Mouse (Mus musculus) embryo, embryonic 11 days (tissue): ENCODE data around the gene Slc22a21.
"Not testable (repeated sequence)": the region's sequence is repeated elsewhere in the genome, so short reads cannot be mapped to it uniquely, and the experiment has no call there.

Source experiments
- DNase-seq: peaks from one replicate; pipeline ENCODE4 v3.0.0-alpha.2; 2015

Slc22a21 gene

GRCm38 (mm10) chr11:53997661-53998060, 17.5 kb upstream of the Slc22a21 start:
- no peak for DNase-seq

DNA sequence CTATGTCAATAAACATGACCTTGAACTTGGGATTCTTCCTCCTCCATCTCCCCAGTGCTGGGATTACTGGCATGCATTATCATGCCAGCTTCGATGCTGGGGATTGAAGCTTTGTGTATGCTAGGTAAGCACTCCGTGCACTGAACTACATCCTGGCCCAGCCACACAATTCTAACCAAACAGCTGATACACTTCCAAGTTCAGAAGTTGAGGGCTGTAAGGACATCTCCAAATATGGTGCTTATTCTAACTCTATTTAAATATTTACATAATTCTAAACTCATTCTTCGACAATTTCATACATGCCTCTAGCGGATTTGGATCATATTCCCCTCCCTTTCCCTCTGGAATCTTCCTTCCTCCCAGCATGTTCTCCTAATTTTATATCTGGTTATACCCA, 12.1 kb upstream of the Slc22a21 start:
- no peak for DNase-seq

DNA sequence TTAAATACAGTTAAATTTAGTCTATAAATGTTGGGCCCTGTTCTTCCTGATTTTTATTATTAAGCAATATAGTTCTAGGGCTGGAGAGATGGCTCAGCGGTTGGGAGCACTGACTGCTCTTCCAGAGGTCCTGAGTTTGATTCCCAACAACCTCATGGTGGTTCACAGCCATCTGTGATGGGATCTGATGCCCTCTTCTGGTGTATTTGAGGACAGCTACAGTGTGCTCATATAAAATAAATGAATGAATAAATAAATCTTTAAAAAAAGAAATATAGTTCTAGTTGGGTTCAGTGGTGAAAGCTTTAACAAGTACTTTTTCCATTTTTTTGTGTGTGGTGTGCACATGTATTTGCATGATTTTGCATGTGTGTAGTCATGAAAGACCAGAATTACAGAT, 9.1 kb upstream of the Slc22a21 start:
- DNase-seq: no peak

- DNase-seq: no peak
These were observed 7.9 kb upstream of the Slc22a21 start for GRCm38 (mm10) chr11:53988081-53988480.

DNA sequence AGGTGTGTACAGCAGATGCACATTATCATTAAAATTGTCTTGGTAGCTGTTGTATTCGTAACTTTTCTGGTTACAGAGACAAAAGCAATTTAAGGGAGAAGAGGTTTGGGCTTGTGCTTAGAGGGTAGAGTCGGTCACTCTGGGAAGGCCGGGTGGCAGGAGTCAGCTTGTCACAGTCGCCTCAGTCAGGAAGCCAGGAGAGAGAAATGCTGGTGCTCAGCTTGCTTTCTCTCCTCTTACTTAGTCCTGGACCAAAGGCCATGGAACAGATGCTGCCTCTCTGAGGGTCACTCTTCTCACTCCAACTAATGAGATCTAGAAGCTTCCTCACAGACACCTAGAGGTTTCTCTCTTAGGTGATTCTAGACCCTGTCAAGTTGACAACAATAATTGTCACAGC, 1.3 kb upstream of the Slc22a21 start:
- no peak for DNase-seq

- DNase-seq: not testable (repeated sequence)
These were observed 710 bp downstream of the Slc22a21 start for GRCm38 (mm10) chr11:53979456-53979787.

- DNase-seq: no peak
These were observed 2.5 kb downstream of the Slc22a21 start for GRCm38 (mm10) chr11:53977672-53978071.

GRCm38 (mm10) chr11:53975559-53975958, 4.6 kb downstream of the Slc22a21 start:
- no peak for DNase-seq

DNA sequence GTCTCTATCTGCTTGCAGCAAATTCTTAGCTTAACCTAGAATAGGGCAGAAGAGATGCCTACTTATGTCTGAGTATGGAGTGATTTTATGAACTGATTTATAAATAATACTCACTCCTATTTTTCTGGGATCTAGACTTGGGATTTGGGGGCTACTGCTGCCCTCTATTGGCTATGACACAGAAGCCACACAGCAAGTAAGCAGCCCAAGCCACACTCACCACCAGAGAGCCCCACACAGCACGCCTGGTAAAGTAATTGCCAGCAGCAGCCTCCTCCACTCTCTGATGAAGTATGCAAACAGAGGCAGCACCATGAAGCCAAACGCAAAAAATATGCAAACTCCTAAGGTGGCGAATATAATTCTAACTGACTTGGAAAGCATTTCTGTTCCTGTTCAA, 21.1 kb downstream of the Slc22a21 start:
- peak; percentile 30 for DNase-seq

DNA sequence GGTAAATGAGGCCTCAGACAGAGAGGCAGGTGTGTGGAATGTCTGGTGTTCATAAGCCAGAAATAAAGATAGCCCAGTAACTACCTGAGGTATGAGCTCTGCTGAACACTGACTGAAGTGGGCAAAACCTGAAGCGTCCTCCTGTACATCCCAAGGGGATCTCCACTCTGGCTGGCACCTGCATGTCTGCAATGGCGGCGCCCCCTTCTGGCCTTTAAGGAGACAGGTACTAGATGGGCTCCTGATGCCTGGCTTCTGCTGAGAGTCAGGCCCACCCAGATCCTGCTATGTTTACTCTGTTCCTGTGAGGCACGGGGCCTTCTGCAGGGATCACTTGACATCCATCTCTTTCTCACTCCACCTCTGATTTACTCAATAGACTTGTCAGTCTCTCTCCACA, 22.0 kb downstream of the Slc22a21 start:
- DNase-seq: peak; percentile 21

DNA sequence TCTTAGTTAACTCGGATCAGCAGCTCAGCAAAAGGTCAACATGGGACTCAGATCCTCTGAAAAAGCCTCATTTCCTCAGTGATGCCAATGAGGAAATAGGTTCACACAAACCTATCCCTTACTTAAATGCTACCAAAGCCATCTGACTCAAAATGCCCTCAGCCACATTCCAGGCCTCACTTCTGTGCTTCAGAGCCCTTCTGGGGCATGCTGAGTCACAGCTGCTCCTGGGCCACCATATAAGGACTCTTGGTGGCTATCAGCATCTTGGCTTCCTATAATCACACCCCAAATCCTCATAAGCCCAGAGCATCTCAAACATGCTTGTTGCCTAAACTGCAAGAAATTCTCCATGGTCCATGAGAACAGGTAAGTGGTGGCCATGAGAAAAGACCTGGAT, 23.5 kb downstream of the Slc22a21 start:
- DNase-seq: no peak

GRCm38 (mm10) chr11:53954653-53955052, 25.5 kb downstream of the Slc22a21 start:
- DNase-seq: no peak

GRCm38 (mm10) chr11:53950133-53950532, 30.0 kb downstream of the Slc22a21 start:
- DNase-seq: not testable (repeated sequence)

- DNase-seq: not testable (repeated sequence)
These were observed 48.2 kb downstream of the Slc22a21 start for GRCm38 (mm10) chr11:53931944-53932318.

GRCm38 (mm10) chr11:53931091-53931943, 48.8 kb downstream of the Slc22a21 start:
- peak; percentile 71 for DNase-seq

- DNase-seq: no peak
These were observed 50.4 kb downstream of the Slc22a21 start for GRCm38 (mm10) chr11:53929741-53930140.

DNA sequence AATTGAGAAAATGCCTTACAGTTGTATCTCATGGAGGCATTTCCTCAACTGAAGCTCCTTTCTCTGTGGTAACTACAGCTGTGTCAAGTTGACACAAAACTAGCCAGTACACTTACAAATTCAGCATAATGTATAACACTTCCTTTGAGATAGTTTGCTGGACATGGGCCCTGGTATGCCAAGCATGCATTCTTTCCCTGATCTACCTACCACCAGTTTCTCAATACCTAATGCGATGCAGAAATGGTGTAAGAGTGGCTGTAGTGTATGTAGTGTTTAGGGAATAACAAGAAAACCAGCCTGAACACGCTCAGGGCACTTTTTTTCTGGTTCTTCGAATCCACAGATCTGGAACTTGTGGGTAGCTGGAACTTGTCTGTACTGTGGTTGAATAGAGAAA, 51.5 kb downstream of the Slc22a21 start:
- no peak for DNase-seq

DNA sequence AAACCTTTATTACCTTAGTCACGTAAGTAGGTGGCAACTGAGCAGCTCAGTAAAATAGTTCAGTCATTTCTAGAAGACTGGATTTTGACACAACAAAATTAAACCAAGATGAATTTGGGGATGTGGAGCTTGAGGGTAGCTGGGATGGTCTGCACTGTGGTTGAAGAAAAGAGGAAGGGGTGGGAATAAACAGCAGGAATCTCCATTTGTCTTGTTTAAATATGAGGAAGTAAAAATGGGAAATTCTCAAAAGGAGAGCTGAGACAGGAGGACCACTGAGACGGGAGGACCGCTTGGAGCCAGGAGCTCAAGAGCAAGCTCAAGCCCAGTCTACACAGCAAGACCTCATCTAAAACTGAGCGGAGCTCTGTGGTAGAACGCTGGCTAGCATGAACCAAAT, 53.8 kb downstream of the Slc22a21 start:
- no peak for DNase-seq

DNA sequence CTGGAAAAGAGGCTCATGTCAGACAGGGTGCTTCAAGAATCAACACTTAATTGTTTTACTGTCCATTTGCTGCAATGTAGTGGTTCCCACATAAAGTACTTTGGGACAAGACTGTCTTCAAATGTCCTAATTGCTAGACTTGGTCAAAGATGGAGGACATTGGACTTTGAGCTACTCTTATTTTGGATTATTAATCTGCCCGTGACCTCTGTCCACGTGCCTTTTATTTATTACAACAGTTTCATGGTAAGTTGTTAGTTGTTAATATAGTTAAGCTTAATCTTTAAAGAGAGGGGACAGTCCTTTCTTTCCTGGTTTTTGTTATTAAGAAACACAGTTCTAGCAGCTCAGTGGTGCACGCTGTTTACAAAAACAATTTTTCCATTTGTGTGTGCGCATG, 61.3 kb downstream of the Slc22a21 start:
- no peak for DNase-seq

DNA sequence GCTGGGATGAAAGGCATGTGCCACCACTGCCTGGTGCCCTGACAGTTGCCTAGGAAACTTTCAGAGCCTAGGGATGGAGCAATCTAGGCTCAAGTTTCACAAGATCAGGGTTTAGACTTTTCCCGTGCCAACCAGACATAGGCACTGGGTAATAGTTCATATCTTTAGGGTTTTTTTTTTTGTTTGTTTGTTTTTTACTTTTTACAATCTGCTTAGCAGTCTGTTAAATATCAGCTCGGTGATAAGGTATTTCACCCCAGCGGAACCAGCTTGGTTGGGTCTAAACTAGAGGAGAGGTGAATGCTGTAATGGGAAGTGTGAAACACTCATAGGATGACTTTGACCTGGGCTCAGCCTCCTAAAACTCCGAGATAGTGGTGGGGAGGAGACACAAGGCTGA, 69.1 kb downstream of the Slc22a21 start:
- DNase-seq: no peak

- DNase-seq: no peak
These were observed 71.4 kb downstream of the Slc22a21 start for GRCm38 (mm10) chr11:53908686-53909085.

- DNase-seq: no peak
These were observed 75.6 kb downstream of the Slc22a21 start for GRCm38 (mm10) chr11:53904534-53904925.

DNA sequence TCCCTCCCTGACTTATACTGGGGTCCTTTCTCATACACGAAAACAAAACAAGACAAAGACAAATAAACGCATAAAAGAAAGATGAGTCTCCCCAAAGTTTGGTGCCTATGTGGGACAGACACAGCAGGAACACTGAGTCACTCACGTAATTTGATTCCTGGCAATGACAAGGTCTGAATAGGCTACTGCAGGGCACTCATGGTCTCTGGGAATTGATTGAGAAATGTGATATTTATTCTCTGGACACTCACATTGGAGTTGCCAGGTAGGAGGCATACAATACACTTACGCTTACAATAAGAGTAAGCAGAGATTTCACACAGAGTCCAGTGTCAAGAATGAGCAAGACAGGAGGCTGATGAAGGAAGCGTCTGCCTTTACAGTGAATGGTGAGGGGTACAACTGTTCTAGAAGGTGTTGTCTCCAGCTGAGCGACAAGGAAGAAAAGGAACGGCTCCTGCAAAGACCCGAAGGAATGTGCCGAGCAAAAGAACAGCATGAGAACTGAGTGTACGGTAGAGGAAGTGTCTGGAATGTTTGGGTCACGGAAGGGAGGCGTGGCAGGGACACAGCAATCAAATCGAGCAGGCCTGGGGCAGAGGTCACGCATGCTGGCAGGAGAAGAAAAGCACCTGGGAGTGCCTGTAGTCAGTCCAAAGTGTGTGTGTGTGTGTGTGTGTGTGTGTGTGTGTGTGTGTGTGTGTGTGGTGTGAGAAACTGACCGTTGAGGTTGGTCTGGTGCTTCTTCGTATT, 76.2 kb downstream of the Slc22a21 start:
- DNase-seq: peak; percentile 60

DNA sequence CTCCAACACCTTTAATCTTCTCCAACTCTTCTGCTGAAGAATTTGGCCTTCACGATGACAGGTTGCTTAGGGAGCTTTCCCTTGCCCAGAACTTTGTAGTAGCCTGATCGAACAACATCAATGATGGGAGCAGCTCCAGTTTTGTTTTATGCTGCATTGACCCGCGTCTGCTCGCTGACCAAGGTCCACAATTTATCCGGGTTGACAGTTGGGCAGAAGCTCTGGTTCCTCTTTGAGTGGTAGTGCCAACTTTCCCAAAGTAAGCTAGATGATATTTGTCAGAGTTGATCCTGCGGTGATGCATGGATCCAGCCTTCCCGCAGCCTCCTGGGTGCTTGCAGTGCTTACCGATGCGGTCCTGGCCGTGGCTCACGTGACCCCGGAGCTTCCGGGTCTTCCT, 77.4 kb downstream of the Slc22a21 start:
- no peak for DNase-seq
